Mouse (Mus musculus) spleen, adult 12 weeks (tissue): ENCODE data around the gene Ahdc1.

Experiments
- DNase-seq: peaks from one replicate; pipeline ENCODE4 v3.0.0; 2022; ENCODE audit warnings: low spot score

The Ahdc1 gene

GRCm38 (mm10) chr4:133011028-133011820 lies at the start of gene Ahdc1:
Ahdc1 (plus strand) TSS chr4:133011260.
- peak; percentile 88 for DNase-seq

GRCm38 (mm10) chr4:132961866-132962265 lies 49.2 kb upstream of the Ahdc1 start:
- no peak for DNase-seq

- no peak for DNase-seq
Measured at GRCm38 (mm10) chr4:132962628-132963027, 48.4 kb upstream of the Ahdc1 start.

GRCm38 (mm10) chr4:132963436-132963835 lies 47.6 kb upstream of the Ahdc1 start:
- no peak for DNase-seq

GRCm38 (mm10) chr4:132964064-132964463 lies 47.0 kb upstream of the Ahdc1 start:
- DNase-seq, result no peak

- no peak for DNase-seq
Measured at GRCm38 (mm10) chr4:132964473-132964872, 46.6 kb upstream of the Ahdc1 start.

- DNase-seq, result no peak
Measured at GRCm38 (mm10) chr4:132968105-132968938, 42.7 kb upstream of the Ahdc1 start.

GRCm38 (mm10) chr4:132971601-132972000 lies 39.5 kb upstream of the Ahdc1 start:
- no peak for DNase-seq

- DNase-seq, result no peak
Measured at GRCm38 (mm10) chr4:132972101-132972500, 39.0 kb upstream of the Ahdc1 start.

GRCm38 (mm10) chr4:132972556-132972955 lies 38.5 kb upstream of the Ahdc1 start:
- DNase-seq, result no peak

GRCm38 (mm10) chr4:132973186-132973585 lies 37.9 kb upstream of the Ahdc1 start:
- DNase-seq, result no peak

- no peak for DNase-seq
Measured at GRCm38 (mm10) chr4:132973814-132974398, 37.2 kb upstream of the Ahdc1 start, which contains the start of gene Fgr. Fgr (plus strand) TSS chr4:132974095.

- no peak for DNase-seq
Measured at GRCm38 (mm10) chr4:132974904-132975303, 36.2 kb upstream of the Ahdc1 start.

GRCm38 (mm10) chr4:132975791-132976190 lies 35.3 kb upstream of the Ahdc1 start:
- no peak for DNase-seq

- no peak for DNase-seq
Measured at GRCm38 (mm10) chr4:132976729-132977128, 34.3 kb upstream of the Ahdc1 start.

- DNase-seq, result no peak
Measured at GRCm38 (mm10) chr4:132977597-132977996, 33.5 kb upstream of the Ahdc1 start.

- DNase-seq, result no peak
Measured at GRCm38 (mm10) chr4:132979186-132979585, 31.9 kb upstream of the Ahdc1 start.

- DNase-seq, result no peak
Measured at GRCm38 (mm10) chr4:132981621-132982020, 29.4 kb upstream of the Ahdc1 start.

- DNase-seq, result no peak
Measured at GRCm38 (mm10) chr4:132982999-132983398, 28.1 kb upstream of the Ahdc1 start.

- DNase-seq, result no peak
Measured at GRCm38 (mm10) chr4:132983664-132984512, 27.2 kb upstream of the Ahdc1 start.

GRCm38 (mm10) chr4:132988581-132989355 lies 22.3 kb upstream of the Ahdc1 start:
- no peak for DNase-seq
